Mouse (Mus musculus) forebrain, embryonic 14.5 days (tissue): ENCODE data around the gene Paqr6. TPM values are rescaled to one million over a fixed set of nuclear protein-coding genes. Genes with fewer than 3 reads are reported as not detected.

Experiments
- ATAC-seq: fragments of 200-750 bp; cut with Nextera tagmentation; 2 replicates; pipeline ENCODE4 v1.8.0; 2017; ENCODE audit warnings: mild to moderate bottlenecking, moderate library complexity
- DNase-seq: peaks from one replicate; pipeline ENCODE4 v3.0.0-alpha.2; 2015; ENCODE audit warnings: low spot score
- H3K27ac ChIP-seq: fragments of 300-500 bp; sonication (generic); 2 replicates; pipeline ENCODE4 v1.5.1; 2014; ENCODE audit warnings: low read depth, mild to moderate bottlenecking, control low read depth, low read length, moderate library complexity
- H3K27me3 ChIP-seq: fragments of 300-500 bp; sonication (generic); replicated peaks from 2 replicates; pipeline ENCODE4 v1.6.1; 2014; ENCODE audit warnings: low read length, control low read depth, mixed read lengths; ENCODE audit not compliant: control insufficient read depth, insufficient read depth
- H3K36me3 ChIP-seq: fragments of 300-500 bp; sonication (generic); 2 replicates; pipeline ENCODE4 v1.6.1; 2014; ENCODE audit warnings: low read length, control low read depth; ENCODE audit not compliant: control insufficient read depth, insufficient read depth
- H3K4me1 ChIP-seq: fragments of 300-500 bp; sonication (generic); 2 replicates; pipeline ENCODE4 v1.6.1; 2014; ENCODE audit warnings: antibody characterized with exemption, low read length, control low read depth; ENCODE audit not compliant: control insufficient read depth, insufficient read depth
- H3K4me2 ChIP-seq: fragments of 300-500 bp; sonication (generic); 2 replicates; pipeline ENCODE4 v1.6.1; 2014; ENCODE audit warnings: mild to moderate bottlenecking, control low read depth, low read length
- H3K4me3 ChIP-seq: fragments of 300-500 bp; sonication (generic); 2 replicates; pipeline ENCODE4 v1.5.1; 2014; ENCODE audit warnings: low read depth, low read length, control low read depth
- H3K9ac ChIP-seq: fragments of 300-500 bp; sonication (generic); 2 replicates; pipeline ENCODE4 v1.6.1; 2014; ENCODE audit warnings: mild to moderate bottlenecking, low read length, control low read depth, moderate library complexity
- H3K9me3 ChIP-seq: fragments of 300-500 bp; sonication (generic); replicated peaks from 2 replicates; pipeline ENCODE4 v1.6.1; 2016; ENCODE audit warnings: low read length, control low read depth, mixed read lengths; ENCODE audit not compliant: control insufficient read depth
- WGBS: fragments of 180-500 bp; shearing (Covaris S2); extraction: QIAGEN DNeasy Blood & Tissue Kit; methylation state at CpG from one replicate; pipeline ENCODE4 v1.1.7; 2014; 5-methylcytosine and 5-hydroxymethylcytosine counted together
- polyA plus RNA-seq: library from polyadenylated mRNA; unstranded; fragments of >200 nt; fragmentation: Nextera tagmentation; extraction: Ambion mirVana; gene quantifications from 2 replicates; pipeline ENCODE4 v1.2.1, GENCODE M21; 2014

Gene Paqr6
- 0.22 and 0.30 TPM in 2 replicates for polyA plus RNA-seq

- Histone ChIP-seq H3K27ac (no peak within 1 kb of the TSS), H3K4me1 (no peaks in the 10 kb centered on the region), H3K9me3 (no peaks in the 10 kb centered on the region), H3K27me3 (0 out of 2 replicates have a peak, but pooled peaks cover 6% of the 10 kb centered on the region), H3K9ac (no peak within 1 kb of the TSS), H3K36me3 (peaks cover 39% of the 10 kb centered on the region), H3K4me3 (no peak within 1 kb of the TSS), H3K4me2 (0 out of 2 replicates have a peak within 1 kb of the TSS, but pooled peaks have one; percentile 9)
- ATAC-seq (no peak), DNase-seq (peak; percentile 25)
- WGBS: 2% methylated on average over 16 of the region's 16 CpGs
These were observed at the start of gene Paqr6 for GRCm38 (mm10) chr3:88364337-88364736. Paqr6 (plus strand) TSS chr3:88364584.

- DNase-seq (peak; percentile 88), ATAC-seq (peak; percentile 82)
- Histone ChIP-seq H3K27ac (peak within 1 kb of the TSS; percentile 14; the same call in 1 of the 2 replicates), H3K4me2 (peak within 1 kb of the TSS; percentile 81), H3K9ac (peak within 1 kb of the TSS; percentile 77), H3K4me3 (peak within 1 kb of the TSS; percentile 65), H3K36me3 (peaks cover 48% of the 10 kb centered on the region), H3K4me1 (peaks cover 7% of the 10 kb centered on the region), H3K9me3 (no peaks in the 10 kb centered on the region), H3K27me3 (no peaks in the 10 kb centered on the region)
- WGBS: 4% methylated on average over 10 of the region's 10 CpGs
These were observed 39.4 kb upstream of the Paqr6 start, which contains the start of gene Glmp for GRCm38 (mm10) chr3:88324951-88325405. Glmp (plus strand) TSS chr3:88325023.

- Histone ChIP-seq H3K36me3 (peaks cover 12% of the 10 kb centered on the region; the same call in 1 of the 2 replicates), H3K27me3 (no peaks in the 10 kb centered on the region), H3K4me2 (no peak overlapping the region), H3K27ac (no peak overlapping the region), H3K4me1 (peaks cover 7% of the 10 kb centered on the region), H3K4me3 (no peak overlapping the region), H3K9ac (no peak overlapping the region), H3K9me3 (no peaks in the 10 kb centered on the region)
- WGBS: 88% methylated on average over 5 of the region's 5 CpGs
- DNase-seq: no peak
- ATAC-seq: no peak
These were observed 35.4 kb upstream of the Paqr6 start for GRCm38 (mm10) chr3:88328956-88329355.

GRCm38 (mm10) chr3:88331282-88331681 is 33.1 kb upstream of the Paqr6 start:
- ATAC-seq (no peak), DNase-seq (peak; percentile 23)
- no peaks in the 10 kb centered on the region for H3K9me3 ChIP-seq
- H3K4me1 ChIP-seq: 0 out of 2 replicates have a peak, but pooled peaks cover 2% of the 10 kb centered on the region
- H3K4me2 ChIP-seq: no peak overlapping the region
- H3K27me3 ChIP-seq: no peaks in the 10 kb centered on the region
- H3K4me3 ChIP-seq: no peak overlapping the region
- peaks cover 12% of the 10 kb centered on the region; the same call in 1 of the 2 replicates for H3K36me3 ChIP-seq
- H3K27ac ChIP-seq: no peak overlapping the region
- WGBS: 19% methylated on average over 2 of the region's 2 CpGs
- H3K9ac ChIP-seq: no peak overlapping the region

- no peak for ATAC-seq
- peaks cover 10% of the 10 kb centered on the region; the same call in 1 of the 2 replicates for H3K4me1 ChIP-seq
- H3K27me3 ChIP-seq: no peaks in the 10 kb centered on the region
- H3K4me2 ChIP-seq: no peak overlapping the region
- 0 out of 2 replicates have a peak, but pooled peaks cover 4% of the 10 kb centered on the region for H3K36me3 ChIP-seq
- no peak overlapping the region for H3K27ac ChIP-seq
- no peak overlapping the region for H3K9ac ChIP-seq
- DNase-seq: no peak
- no peak overlapping the region for H3K4me3 ChIP-seq
- no peaks in the 10 kb centered on the region for H3K9me3 ChIP-seq
- 62% methylated on average over 12 of the region's 12 CpGs for WGBS
These were observed 30.2 kb upstream of the Paqr6 start for GRCm38 (mm10) chr3:88334029-88334658.

GRCm38 (mm10) chr3:88334902-88335435 is 29.4 kb upstream of the Paqr6 start:
- Histone ChIP-seq H3K4me2 (peak overlapping the region; percentile 78), H3K4me3 (peak overlapping the region; percentile 70), H3K9ac (peak overlapping the region; percentile 91), H3K9me3 (no peaks in the 10 kb centered on the region), H3K27me3 (no peaks in the 10 kb centered on the region), H3K36me3 (no peaks in the 10 kb centered on the region), H3K4me1 (peaks cover 10% of the 10 kb centered on the region; the same call in 1 of the 2 replicates), H3K27ac (no peak overlapping the region)
- ATAC-seq (no peak), DNase-seq (no peak)
- WGBS: 35% methylated on average over 3 of the region's 3 CpGs

GRCm38 (mm10) chr3:88335436-88336053 is 28.8 kb upstream of the Paqr6 start:
- Histone ChIP-seq H3K4me2 (peak overlapping the region; percentile 78), H3K4me3 (peak overlapping the region; percentile 70), H3K4me1 (peaks cover 10% of the 10 kb centered on the region; the same call in 1 of the 2 replicates), H3K27ac (peak overlapping the region; percentile 80), H3K27me3 (no peaks in the 10 kb centered on the region), H3K9me3 (no peaks in the 10 kb centered on the region), H3K9ac (peak overlapping the region; percentile 91), H3K36me3 (peaks cover under 1% of the 10 kb centered on the region; the same call in 1 of the 2 replicates)
- peak; percentile 57 for ATAC-seq
- WGBS: under 1% methylated on average over 27 of the region's 27 CpGs
- no peak for DNase-seq

DNA sequence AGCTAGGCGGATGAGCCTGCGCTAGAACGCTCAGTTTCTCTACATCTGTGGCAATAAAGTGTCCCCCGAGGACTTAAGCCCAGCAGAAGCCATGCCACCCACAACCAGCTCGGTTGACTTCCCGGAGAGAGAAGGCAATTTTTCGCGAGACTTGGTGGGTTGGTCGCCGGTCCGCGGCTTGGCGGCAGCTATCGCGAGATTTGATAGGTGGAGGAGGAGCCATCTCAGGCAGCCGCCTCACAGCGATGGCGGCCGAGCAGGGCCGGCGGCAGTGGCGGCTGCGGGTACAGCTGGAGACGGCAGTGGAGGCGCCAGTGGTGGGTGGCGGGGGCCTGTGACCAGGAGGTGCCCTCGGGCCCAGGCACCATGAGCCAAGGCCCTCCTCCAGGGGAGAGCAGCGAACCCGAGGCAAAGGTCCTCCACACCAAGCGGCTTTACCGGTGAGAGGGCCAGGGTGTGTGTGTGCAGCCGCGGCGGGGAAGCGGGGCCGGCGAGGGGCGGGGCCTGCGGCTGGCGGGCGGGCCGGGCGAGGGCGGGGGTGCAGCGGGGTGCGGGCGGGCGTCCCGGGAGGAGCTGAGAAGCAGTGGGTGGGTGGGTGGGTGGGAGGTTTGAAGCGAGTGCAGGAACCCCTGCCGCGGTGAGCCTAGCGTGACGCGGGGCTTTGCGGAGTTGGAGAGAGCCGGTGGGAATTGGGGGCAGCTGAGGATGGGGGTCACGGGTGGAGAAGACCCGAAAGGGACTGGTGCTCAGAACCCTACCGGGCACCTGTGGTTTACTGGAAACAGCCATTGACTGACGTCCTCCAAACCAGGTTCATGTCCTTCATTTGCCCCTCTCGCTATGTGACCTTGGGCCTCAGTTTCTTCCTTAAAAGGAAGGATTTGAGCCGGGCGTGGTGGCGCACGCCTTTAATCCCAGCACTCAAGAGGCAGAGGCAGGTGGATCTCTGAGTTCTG is 28.0 kb upstream of the Paqr6 start, which contains the start of the genes Tmem79 and Smg5:
Gene Tmem79 (minus strand): TSS at position 91 of the 956 bp plus-strand sequence.
Gene Smg5 (plus strand): TSS at position 203 of the 956 bp plus-strand sequence.
- WGBS: 3% methylated on average over 51 of the region's 66 CpGs
- DNase-seq: peak; percentile 97
- ATAC-seq: peak; percentile 98
- H3K27me3 ChIP-seq: no peaks in the 10 kb centered on the region
- peak within 1 kb of the TSS; percentile 94 for H3K27ac ChIP-seq
- peak within 1 kb of the TSS; percentile 70 for H3K4me3 ChIP-seq
- peaks cover 6% of the 10 kb centered on the region; the same call in 1 of the 2 replicates for H3K36me3 ChIP-seq
- H3K4me2 ChIP-seq: peak within 1 kb of the TSS; percentile 78
- no peaks in the 10 kb centered on the region for H3K9me3 ChIP-seq
- peaks cover 10% of the 10 kb centered on the region; the same call in 1 of the 2 replicates for H3K4me1 ChIP-seq
- peak within 1 kb of the TSS; percentile 91 for H3K9ac ChIP-seq
